Mouse (Mus musculus) limb, embryonic 12.5 days (tissue): Measurements from ENCODE around the gene Relb. TPM values are rescaled to one million over a fixed set of nuclear protein-coding genes. Genes with fewer than 3 reads are reported as not detected.
"Not testable (repeated sequence)": the region's sequence is repeated elsewhere in the genome, so short reads cannot be mapped to it uniquely, and the experiment has no call there.

ENCODE experiments used
- ATAC-seq: fragments of 200-750 bp; cut with Nextera tagmentation; 2 replicates; pipeline ENCODE4 v1.8.0; 2017; ENCODE audit warnings: low read depth, moderate TSS enrichment; ENCODE audit not compliant: insufficient number of reproducible peaks, insufficient read depth, low FRiP score, low TSS enrichment
- H3K27ac ChIP-seq: fragments of 300-500 bp; sonication (generic); 2 replicates; pipeline ENCODE4 v1.5.1; 2016; ENCODE audit warnings: mild to moderate bottlenecking, moderate library complexity
- H3K27me3 ChIP-seq: fragments of 300-500 bp; sonication (generic); 2 replicates; pipeline ENCODE4 v1.6.1; 2016; ENCODE audit warnings: mild to moderate bottlenecking, moderate library complexity
- H3K36me3 ChIP-seq: fragments of 300-500 bp; sonication (generic); 2 replicates; pipeline ENCODE4 v1.6.1; 2016; ENCODE audit warnings: mild to moderate bottlenecking, moderate library complexity
- H3K4me1 ChIP-seq: fragments of 300-500 bp; sonication (generic); replicated peaks from 2 replicates; pipeline ENCODE4 v1.6.1; 2016
- H3K4me2 ChIP-seq: fragments of 300-500 bp; sonication (generic); 2 replicates; pipeline ENCODE4 v1.6.1; 2016; ENCODE audit warnings: mild to moderate bottlenecking, moderate library complexity
- H3K4me3 ChIP-seq: fragments of 300-500 bp; sonication (generic); replicated peaks from 2 replicates; pipeline ENCODE4 v1.5.1; 2016; ENCODE audit warnings: mild to moderate bottlenecking
- H3K9ac ChIP-seq: fragments of 300-500 bp; sonication (generic); replicated peaks from 2 replicates; pipeline ENCODE4 v1.6.1; 2016; ENCODE audit warnings: mild to moderate bottlenecking, moderate library complexity
- H3K9me3 ChIP-seq: fragments of 300-500 bp; sonication (generic); 2 replicates; pipeline ENCODE4 v1.6.1; 2016; ENCODE audit warnings: mild to moderate bottlenecking, moderate library complexity
- WGBS: fragments of 180-500 bp; shearing (Covaris S2); methylation state at CpG from one replicate; pipeline ENCODE4 v1.1.7; 2016; 5-methylcytosine and 5-hydroxymethylcytosine counted together
- polyA plus RNA-seq: library from polyadenylated mRNA; unstranded; fragments of >200 nt; fragmentation: Nextera tagmentation; extraction: Ambion mirVana; gene quantifications from 2 replicates; pipeline ENCODE4 v1.2.1, GENCODE M21; 2016

Gene Relb
- polyA plus RNA-seq, 1 experiment from 2014 or later: 7.3 TPM

DNA sequence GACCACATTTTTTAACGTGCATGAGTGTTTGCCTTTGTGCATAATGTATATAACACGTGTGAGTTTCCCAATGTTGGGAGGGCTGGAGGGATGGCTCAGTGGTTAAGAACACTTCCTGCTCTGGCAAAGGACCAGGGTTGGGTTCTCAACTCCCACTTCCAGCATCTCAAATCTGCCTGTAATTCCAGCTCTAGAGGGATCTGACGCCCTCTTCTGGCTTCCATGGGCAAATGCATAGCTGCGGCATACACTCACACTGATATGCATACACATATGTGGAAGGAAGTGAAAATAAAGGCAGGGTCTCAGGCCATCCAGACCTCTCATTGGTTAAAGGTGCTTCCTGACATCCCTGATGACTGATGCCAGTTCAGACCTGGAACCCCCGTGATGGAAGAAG is 21.9 kb downstream of the Relb start:
- Histone ChIP-seq H3K4me1 (peaks cover 14% of the 10 kb centered on the region), H3K36me3 (peaks cover 8% of the 10 kb centered on the region), H3K27me3 (no peaks in the 10 kb centered on the region), H3K27ac (no peak overlapping the region), H3K4me2 (no peak overlapping the region), H3K9me3 (no peaks in the 10 kb centered on the region), H3K4me3 (no peak overlapping the region), H3K9ac (no peak overlapping the region)
- ATAC-seq: no peak
- WGBS: 83% methylated on average over 5 of the region's 5 CpGs

DNA sequence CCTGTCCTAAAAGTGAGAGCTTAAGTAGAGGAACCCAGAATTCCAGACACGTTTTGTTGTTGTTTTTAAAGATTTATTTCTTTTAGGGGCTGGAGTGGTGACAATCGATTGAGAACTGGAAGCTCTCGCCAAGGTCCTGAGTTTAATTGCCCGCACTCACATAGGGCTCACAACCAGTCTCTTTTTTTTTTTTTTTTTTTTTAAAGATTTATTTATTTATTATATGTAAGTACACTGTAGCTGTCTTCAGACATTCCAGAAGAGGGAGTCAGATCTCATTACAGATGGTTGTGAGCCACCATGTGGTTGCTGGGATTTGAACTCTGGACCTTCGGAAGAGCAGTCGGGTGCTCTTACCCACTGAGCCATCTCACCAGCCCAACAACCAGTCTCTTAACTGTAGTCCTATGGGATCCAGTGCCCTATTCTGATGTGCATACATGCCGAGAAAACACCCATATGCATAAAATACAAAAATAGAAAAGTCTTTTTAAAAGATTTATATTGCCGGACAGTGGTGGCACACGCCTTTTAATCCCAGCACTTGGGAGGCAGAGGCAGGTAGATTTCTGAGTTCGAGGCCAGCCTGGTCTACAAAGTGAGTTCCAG is 24.5 kb downstream of the Relb start:
- not testable (repeated sequence) for H3K27me3 ChIP-seq, H3K27ac ChIP-seq, H3K9ac ChIP-seq, H3K9me3 ChIP-seq
- H3K4me3 ChIP-seq: peak overlapping the region; percentile 99
- ATAC-seq: peak; percentile 35; the same call in 1 of the 2 replicates
- 59% methylated on average over 10 of the region's 10 CpGs for WGBS
- H3K4me1 ChIP-seq: peaks cover 14% of the 10 kb centered on the region
- H3K4me2 ChIP-seq: peak overlapping the region; percentile 89
- H3K36me3 ChIP-seq: peaks cover 34% of the 10 kb centered on the region

DNA sequence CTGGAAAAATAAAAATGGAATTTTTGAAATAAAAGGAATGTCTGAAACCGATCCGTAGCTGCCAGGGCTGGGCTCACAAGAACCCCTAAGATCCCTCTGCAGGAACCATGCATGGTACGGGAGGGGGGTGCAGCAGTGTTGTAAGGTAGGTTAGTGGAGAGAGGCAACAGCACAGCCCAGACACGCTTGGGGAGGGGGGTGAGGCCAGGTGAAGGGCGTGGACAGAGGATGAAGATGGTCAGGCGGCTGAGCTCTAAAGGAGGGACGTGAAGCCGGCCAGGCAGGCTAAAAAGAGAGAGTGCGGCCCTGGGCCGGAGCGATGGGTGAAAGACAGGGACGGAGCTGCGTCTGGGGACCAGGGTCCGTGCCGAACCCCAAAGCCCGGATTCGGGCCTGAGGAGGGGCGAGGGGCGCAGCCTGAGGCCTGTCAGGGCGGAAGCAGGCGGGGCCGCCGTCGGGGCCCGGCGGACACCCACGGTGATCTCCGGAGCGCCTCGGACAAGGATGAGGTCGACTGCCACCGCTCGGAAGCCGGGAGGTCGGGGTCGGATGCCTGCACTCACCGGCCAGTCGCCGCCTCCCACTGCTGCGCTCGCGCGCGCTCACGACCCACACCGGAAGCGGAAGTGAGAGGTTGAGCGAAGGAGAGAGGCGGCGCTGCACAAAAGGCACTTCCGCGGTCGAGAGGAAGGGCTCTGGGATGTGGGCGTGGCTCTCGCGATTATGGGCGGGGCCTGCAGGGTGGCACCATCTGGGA is 25.2 kb downstream of the Relb start, which contains the start of gene Clasrp:
Gene Clasrp, minus strand, starts transcription at position 638 of the 757 bp plus-strand sequence.
- peaks cover 14% of the 10 kb centered on the region for H3K4me1 ChIP-seq
- peak within 1 kb of the TSS; percentile 75 for H3K27ac ChIP-seq
- peak within 1 kb of the TSS; percentile 99 for H3K4me3 ChIP-seq
- H3K9me3 ChIP-seq: no peaks in the 10 kb centered on the region
- H3K27me3 ChIP-seq: no peaks in the 10 kb centered on the region
- ATAC-seq: peak; percentile 85
- H3K36me3 ChIP-seq: peaks cover 41% of the 10 kb centered on the region
- peak within 1 kb of the TSS; percentile 94 for H3K9ac ChIP-seq
- WGBS: 1% methylated on average over 57 of the region's 57 CpGs
- H3K4me2 ChIP-seq: peak within 1 kb of the TSS; percentile 89

DNA sequence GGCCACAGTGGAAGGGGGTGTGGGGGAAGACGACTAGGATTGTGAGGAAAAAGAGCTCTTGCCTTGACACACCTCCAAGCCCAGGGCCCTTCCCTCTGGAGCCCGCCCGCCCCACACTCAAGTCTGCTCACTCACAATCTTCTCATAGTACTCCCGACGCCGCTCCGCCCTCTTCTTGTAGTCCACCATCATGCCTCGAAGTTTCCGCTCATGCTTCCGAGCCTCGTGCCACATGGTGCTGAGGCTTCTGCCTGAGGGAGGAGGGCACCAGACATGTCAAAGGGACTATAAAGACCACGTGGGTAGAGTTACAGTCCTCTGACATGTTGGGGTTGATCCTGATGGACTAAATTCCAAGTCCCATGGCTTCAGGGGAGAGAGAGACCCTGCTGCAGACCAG is 26.2 kb downstream of the Relb start:
- H3K27me3 ChIP-seq: no peaks in the 10 kb centered on the region
- peaks cover 50% of the 10 kb centered on the region for H3K36me3 ChIP-seq
- peak overlapping the region; percentile 99 for H3K4me3 ChIP-seq
- H3K27ac ChIP-seq: no peak overlapping the region
- no peaks in the 10 kb centered on the region for H3K9me3 ChIP-seq
- peak overlapping the region; percentile 94; the same call in 1 of the 2 replicates for H3K9ac ChIP-seq
- H3K4me2 ChIP-seq: peak overlapping the region; percentile 89
- ATAC-seq: no peak
- peaks cover 14% of the 10 kb centered on the region for H3K4me1 ChIP-seq
- WGBS: 81% methylated on average over 12 of the region's 12 CpGs

DNA sequence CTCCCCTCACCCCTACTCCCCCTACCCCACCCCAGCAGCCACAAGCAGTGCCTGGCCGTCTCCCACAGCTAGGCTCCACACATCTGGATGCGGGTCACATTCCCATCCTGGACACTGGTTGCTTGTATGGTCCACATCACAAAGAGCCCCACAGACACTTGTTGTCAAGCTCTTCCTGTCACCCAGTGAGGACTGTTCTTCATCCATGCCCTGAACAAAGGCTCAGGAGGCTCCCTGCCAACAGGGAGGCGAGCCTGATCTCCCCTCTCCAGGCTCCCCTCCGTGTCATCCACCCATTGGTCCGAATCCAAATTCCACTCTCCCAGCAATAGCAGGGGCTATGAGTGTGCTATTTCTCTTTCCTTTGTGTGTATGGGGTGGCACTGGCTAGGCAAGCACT is 28.7 kb downstream of the Relb start:
- Histone ChIP-seq H3K4me1 (peaks cover 14% of the 10 kb centered on the region), H3K4me3 (no peak overlapping the region), H3K4me2 (no peak overlapping the region), H3K27ac (no peak overlapping the region), H3K9me3 (no peaks in the 10 kb centered on the region), H3K36me3 (peaks cover 75% of the 10 kb centered on the region), H3K27me3 (no peaks in the 10 kb centered on the region), H3K9ac (no peak overlapping the region)
- 75% methylated on average over 5 of the region's 5 CpGs for WGBS
- ATAC-seq: no peak

DNA sequence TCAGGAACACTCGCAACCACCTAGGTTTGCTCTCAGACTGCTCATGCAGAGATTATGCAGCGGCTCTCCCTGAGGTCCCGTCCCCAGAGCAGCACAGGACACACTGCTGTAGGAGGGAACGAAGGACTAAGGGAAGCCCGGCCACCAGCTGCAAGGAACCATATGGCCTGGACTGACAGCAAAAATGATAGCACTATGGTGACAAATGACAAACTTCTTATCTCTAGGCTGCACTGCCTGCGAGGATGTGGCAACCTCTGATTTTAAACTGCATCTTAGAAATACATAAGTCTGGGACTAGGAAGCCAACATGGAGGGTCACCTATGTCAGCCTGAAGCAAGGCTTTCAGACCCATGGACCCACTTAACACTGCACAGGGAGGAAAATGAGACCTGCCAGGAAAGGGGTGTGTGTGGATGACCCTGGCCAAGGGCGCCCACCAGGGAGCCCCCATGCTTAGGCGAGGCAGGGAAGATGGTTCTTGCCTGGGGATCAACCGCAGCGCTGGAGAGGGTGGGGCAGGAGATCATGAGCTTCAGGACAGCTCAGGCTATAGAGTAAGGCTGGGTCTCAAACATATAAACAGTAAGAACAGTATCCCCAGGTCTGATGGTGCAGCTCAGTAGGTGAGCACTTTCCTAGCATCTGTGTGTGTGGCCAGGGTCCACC is 36.0 kb downstream of the Relb start:
- ATAC-seq: no peak
- H3K36me3 ChIP-seq: peaks cover 99% of the 10 kb centered on the region
- 90% methylated on average over 10 of the region's 10 CpGs for WGBS
- H3K9me3 ChIP-seq: no peaks in the 10 kb centered on the region
- H3K4me3 ChIP-seq: no peak overlapping the region
- no peak overlapping the region for H3K4me2 ChIP-seq
- no peaks in the 10 kb centered on the region for H3K4me1 ChIP-seq
- no peaks in the 10 kb centered on the region for H3K27me3 ChIP-seq
- 0 out of 2 replicates have a peak overlapping the region, but pooled peaks have one; percentile 18 for H3K9ac ChIP-seq
- no peak overlapping the region for H3K27ac ChIP-seq

DNA sequence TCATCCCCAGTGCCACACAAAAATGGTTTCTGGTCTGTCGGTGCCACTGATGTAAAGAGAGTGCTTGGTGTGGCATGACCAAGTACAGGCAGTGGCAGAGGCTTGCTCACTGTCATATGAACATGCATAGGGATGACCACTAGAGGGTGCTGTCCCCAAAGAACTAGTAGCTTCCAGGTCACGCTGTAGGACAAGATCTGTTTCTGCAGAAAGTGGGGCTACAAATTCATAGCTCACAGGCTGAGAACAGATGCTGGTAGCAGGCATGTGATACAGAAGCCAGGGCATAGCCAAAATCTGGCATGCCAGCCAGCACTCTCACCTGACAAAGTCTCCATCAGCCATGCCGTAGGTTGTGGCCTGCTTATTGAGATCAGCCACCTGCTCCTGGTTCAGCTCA is 39.3 kb downstream of the Relb start:
- Histone ChIP-seq H3K36me3 (peaks cover 100% of the 10 kb centered on the region), H3K9me3 (no peaks in the 10 kb centered on the region), H3K4me1 (no peaks in the 10 kb centered on the region), H3K4me2 (no peak overlapping the region), H3K27me3 (no peaks in the 10 kb centered on the region), H3K4me3 (no peak overlapping the region), H3K9ac (no peak overlapping the region), H3K27ac (no peak overlapping the region)
- WGBS: 67% methylated on average over 3 of the region's 3 CpGs
- no peak for ATAC-seq

DNA sequence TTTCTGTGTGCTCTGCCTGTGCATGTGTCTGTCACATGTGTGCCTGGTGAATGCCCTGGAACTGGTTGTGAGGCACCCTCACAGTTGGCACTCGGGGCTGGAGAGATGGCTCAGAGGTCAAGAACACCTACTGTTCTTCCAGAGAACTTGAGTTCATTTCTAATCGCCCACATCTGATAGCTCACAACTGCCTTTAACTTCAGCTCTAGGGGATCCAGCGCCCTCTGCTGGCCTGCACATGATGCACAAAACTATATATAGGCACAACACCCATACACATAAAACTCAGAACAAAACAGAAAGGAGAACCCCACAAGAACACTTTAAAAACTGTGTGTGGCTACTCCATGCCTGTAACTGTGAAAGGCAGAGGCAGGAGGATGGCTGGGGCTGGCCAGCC is 40.0 kb downstream of the Relb start:
- Histone ChIP-seq H3K36me3 (peaks cover 100% of the 10 kb centered on the region), H3K4me1 (no peaks in the 10 kb centered on the region), H3K27me3 (no peaks in the 10 kb centered on the region), H3K27ac (no peak overlapping the region), H3K9ac (no peak overlapping the region), H3K4me2 (no peak overlapping the region), H3K9me3 (no peaks in the 10 kb centered on the region), H3K4me3 (no peak overlapping the region)
- ATAC-seq: no peak
- WGBS: 61% methylated on average over 3 of the region's 3 CpGs

DNA sequence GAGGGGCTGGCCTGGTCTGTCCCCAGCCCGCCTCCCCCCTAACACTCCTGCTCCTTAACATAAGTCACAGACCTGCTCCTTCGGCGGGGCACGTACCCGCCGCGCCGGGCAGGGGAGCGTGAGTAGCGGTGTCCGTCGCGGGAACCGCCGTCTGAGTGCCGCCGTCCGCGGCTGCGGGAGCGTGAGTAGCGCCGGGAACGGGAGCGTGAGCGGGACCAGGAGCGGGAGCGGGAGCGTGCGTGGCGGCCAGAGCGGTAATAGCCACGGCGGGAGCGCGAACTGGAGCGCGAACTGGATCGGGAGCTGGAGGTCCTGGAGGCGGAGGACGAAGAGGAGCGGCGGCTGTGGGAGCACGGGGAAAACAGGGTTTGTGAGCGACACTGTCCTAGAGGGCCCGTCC is 43.0 kb downstream of the Relb start:
- H3K27ac ChIP-seq: no peak overlapping the region
- no peak overlapping the region for H3K4me3 ChIP-seq
- H3K4me1 ChIP-seq: no peaks in the 10 kb centered on the region
- no peak for ATAC-seq
- peaks cover 99% of the 10 kb centered on the region for H3K36me3 ChIP-seq
- no peak overlapping the region for H3K4me2 ChIP-seq
- H3K9ac ChIP-seq: 0 out of 2 replicates have a peak overlapping the region, but pooled peaks have one; percentile 3
- no peaks in the 10 kb centered on the region for H3K9me3 ChIP-seq
- H3K27me3 ChIP-seq: no peaks in the 10 kb centered on the region
- 78% methylated on average over 46 of the region's 46 CpGs for WGBS

DNA sequence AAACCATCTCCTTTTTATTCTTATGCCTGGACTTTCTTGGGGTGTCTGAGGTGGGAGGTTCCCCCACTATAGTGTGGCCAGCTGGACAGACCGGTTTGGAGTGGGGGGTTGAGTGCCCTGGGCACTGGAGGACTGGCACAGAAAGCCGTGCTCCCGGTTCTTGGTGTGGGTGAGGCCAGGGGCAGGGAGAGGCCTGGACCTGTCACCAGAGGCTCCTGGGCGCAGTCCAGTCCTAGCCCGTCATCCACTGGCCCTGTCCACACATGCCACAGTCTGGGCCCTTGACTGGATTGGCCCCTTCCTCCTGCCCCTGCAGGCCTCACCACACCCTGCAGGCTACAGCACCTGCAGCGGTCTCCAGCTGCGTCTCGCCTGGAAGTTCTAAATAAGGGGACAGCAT is 48.6 kb downstream of the Relb start:
- Histone ChIP-seq H3K9ac (no peak overlapping the region), H3K36me3 (peaks cover 60% of the 10 kb centered on the region), H3K27ac (no peak overlapping the region), H3K4me2 (no peak overlapping the region), H3K4me3 (no peak overlapping the region), H3K9me3 (no peaks in the 10 kb centered on the region), H3K27me3 (peaks cover 51% of the 10 kb centered on the region), H3K4me1 (peaks cover 18% of the 10 kb centered on the region)
- 76% methylated on average over 8 of the region's 8 CpGs for WGBS
- no peak for ATAC-seq

DNA sequence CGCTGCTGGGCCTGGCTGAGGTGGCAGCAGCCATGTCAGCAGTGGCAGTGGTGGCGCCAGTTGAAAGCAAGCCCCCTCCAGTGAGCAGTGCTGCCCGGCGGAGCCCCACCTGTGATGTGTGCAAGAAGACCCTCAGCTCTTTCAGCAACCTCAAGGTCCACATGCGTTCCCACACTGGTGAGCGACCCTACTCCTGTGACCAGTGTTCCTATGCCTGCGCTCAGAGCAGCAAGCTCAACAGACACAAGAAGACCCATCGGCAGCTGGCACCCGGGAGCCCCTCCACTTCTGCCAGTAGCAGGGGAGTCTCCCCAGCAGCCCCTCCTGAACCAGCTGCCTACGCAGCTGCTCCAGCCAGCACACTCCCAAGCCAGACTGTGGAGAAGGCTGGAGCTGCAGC is 49.5 kb downstream of the Relb start:
- H3K9ac ChIP-seq: no peak overlapping the region; the same call in 1 of the 2 replicates
- H3K36me3 ChIP-seq: peaks cover 51% of the 10 kb centered on the region
- no peak overlapping the region for H3K4me3 ChIP-seq
- peaks cover 18% of the 10 kb centered on the region for H3K4me1 ChIP-seq
- H3K9me3 ChIP-seq: no peaks in the 10 kb centered on the region
- 89% methylated on average over 10 of the region's 10 CpGs for WGBS
- peaks cover 58% of the 10 kb centered on the region for H3K27me3 ChIP-seq
- no peak overlapping the region for H3K4me2 ChIP-seq
- H3K27ac ChIP-seq: no peak overlapping the region
- no peak for ATAC-seq
